Mouse (Mus musculus): ENCODE results near the gene Tmem9b.

Gene Tmem9b

GRCm38 (mm10) chr7:109752008-109752925 lies at the start of gene Tmem9b:
TSS of gene Tmem9b (minus strand) at chr7:109752875.
- DNase-seq: peak; percentile 82 to 88

- DNase-seq: peak in 1 of 2 experiments; percentile 40
Observed at GRCm38 (mm10) chr7:109800626-109801025, 48.0 kb upstream of the Tmem9b start.

- no peak for DNase-seq
Observed at GRCm38 (mm10) chr7:109799168-109799567, 46.5 kb upstream of the Tmem9b start.

GRCm38 (mm10) chr7:109795564-109795963 lies 42.9 kb upstream of the Tmem9b start:
- DNase-seq: no peak

GRCm38 (mm10) chr7:109794556-109794955 lies 41.9 kb upstream of the Tmem9b start:
- no peak for DNase-seq

GRCm38 (mm10) chr7:109792759-109793158 lies 40.1 kb upstream of the Tmem9b start:
- DNase-seq: peak; percentile 79 to 82

- DNase-seq: no peak
Observed at GRCm38 (mm10) chr7:109790818-109791217, 38.1 kb upstream of the Tmem9b start.

- DNase-seq: no peak
Observed at GRCm38 (mm10) chr7:109787860-109788259, 35.2 kb upstream of the Tmem9b start.

- no peak for DNase-seq
Observed at GRCm38 (mm10) chr7:109783281-109783680, 30.6 kb upstream of the Tmem9b start.

GRCm38 (mm10) chr7:109781470-109782203 lies 29.0 kb upstream of the Tmem9b start, which contains the start of gene Nrip3:
TSS of gene Nrip3 (minus strand) at chr7:109782025.
- peak; percentile 80 to 85 for DNase-seq

GRCm38 (mm10) chr7:109781087-109781469 lies 28.4 kb upstream of the Tmem9b start:
- peak in 1 of 2 experiments; percentile 33 for DNase-seq

GRCm38 (mm10) chr7:109772251-109772650 lies 19.6 kb upstream of the Tmem9b start:
- DNase-seq: no peak

GRCm38 (mm10) chr7:109768699-109769383 lies 16.2 kb upstream of the Tmem9b start:
- DNase-seq: no peak

GRCm38 (mm10) chr7:109767575-109768350 lies 15.1 kb upstream of the Tmem9b start:
- no peak for DNase-seq

- DNase-seq: no peak
Observed at GRCm38 (mm10) chr7:109764009-109764408, 11.3 kb upstream of the Tmem9b start.

GRCm38 (mm10) chr7:109756291-109756690 lies 3.6 kb upstream of the Tmem9b start:
- DNase-seq: no peak

GRCm38 (mm10) chr7:109754034-109754433 lies 1.4 kb upstream of the Tmem9b start:
- no peak for DNase-seq

GRCm38 (mm10) chr7:109751427-109752007 lies 1.2 kb downstream of the Tmem9b start:
- DNase-seq: no peak

- DNase-seq: no peak
Observed at GRCm38 (mm10) chr7:109747747-109748146, 4.9 kb downstream of the Tmem9b start.

GRCm38 (mm10) chr7:109741703-109742102 lies 11.0 kb downstream of the Tmem9b start:
- DNase-seq: no peak

- no peak for DNase-seq
Observed at GRCm38 (mm10) chr7:109741060-109741459, 11.6 kb downstream of the Tmem9b start.

- DNase-seq: no peak
Observed at GRCm38 (mm10) chr7:109739822-109740370, 12.8 kb downstream of the Tmem9b start.

All from cerebellum, adult 18-20 months (tissue).